Comparison of ENCODE assay signal across 16 mouse cellular contexts in the genomic region with DNA sequence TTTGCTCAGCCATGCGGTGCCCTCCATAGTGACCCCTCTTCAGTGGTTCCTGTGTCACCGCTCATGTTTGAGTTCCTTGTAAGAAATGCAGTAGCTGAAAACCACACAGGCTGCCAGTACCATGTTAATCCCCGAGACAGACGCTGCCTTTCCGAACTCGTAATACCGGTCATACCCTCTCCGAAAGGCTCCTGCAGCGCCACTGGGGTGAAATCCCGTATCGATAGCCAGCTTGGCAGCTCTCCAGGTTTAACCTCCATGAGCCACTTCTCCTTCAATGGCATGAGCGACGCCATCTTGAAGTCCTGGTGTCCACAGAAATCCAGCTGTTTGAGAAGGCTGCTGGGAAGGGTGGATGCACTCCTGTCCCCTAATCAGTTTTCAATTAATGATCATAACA. TPM values are rescaled to one million over a fixed set of nuclear protein-coding genes. Genes with fewer than 3 reads are reported as not detected.
DNase-seq lines count a peak whose midpoint lies in the region; ATAC-seq and TF ChIP-seq lines count a peak whose summit lies in the region.
"Had no signal": no experiment of that assay in that cellular context is flagged by ENCODE, and none has a peak within 500 bp of the region (broad histone marks: within the 10 kb centered on the region; RNA-seq: fewer than 3 reads in every experiment).

No protein-coding gene starts in this region.

- H3K27me3 ChIP-seq in heart, embryonic 11.5 days (ENCODE audit: control insufficient read depth, insufficient read depth, low read length) = no peaks in the 10 kb centered on the region
- no peaks in the 10 kb centered on the region for H3K27me3 ChIP-seq in intestine, embryonic 14.5 days (replicated peaks; ENCODE audit: control insufficient read depth, insufficient read depth, low read length)
- H3K27me3 ChIP-seq in intestine, postnatal 0 days (replicated peaks; ENCODE audit: control insufficient read depth, insufficient read depth, low read length) = no peaks in the 10 kb centered on the region
- no peaks in the 10 kb centered on the region for H3K27me3 ChIP-seq in intestine, embryonic 15.5 days (replicated peaks)

- 0 out of 2 replicates have a peak overlapping the region, but pooled peaks have one; percentile 28 for H3K9ac ChIP-seq in heart, embryonic 11.5 days (ENCODE audit: low read depth, low read length)
- no peak overlapping the region for H3K9ac ChIP-seq in intestine, embryonic 14.5 days (ENCODE audit: low read length)
- H3K9ac ChIP-seq in intestine, postnatal 0 days (ENCODE audit: low read depth, low read length) = no peak overlapping the region
- no peak overlapping the region for H3K9ac ChIP-seq in intestine, embryonic 15.5 days

- H3K9me3 ChIP-seq in heart, embryonic 11.5 days (replicated peaks; ENCODE audit: control insufficient read depth, low read length) = no peaks in the 10 kb centered on the region
- no peaks in the 10 kb centered on the region for H3K9me3 ChIP-seq in intestine, embryonic 14.5 days (ENCODE audit: control insufficient read depth, low read length)
- no peaks in the 10 kb centered on the region for H3K9me3 ChIP-seq in intestine, postnatal 0 days (ENCODE audit: control insufficient read depth)
- no peaks in the 10 kb centered on the region for H3K9me3 ChIP-seq in intestine, embryonic 15.5 days
- H3K9me3 ChIP-seq: midbrain, embryonic 12.5 days had no signal

- no peak overlapping the region for H3K4me2 ChIP-seq in heart, embryonic 11.5 days
- no peak overlapping the region for H3K4me2 ChIP-seq in intestine, embryonic 14.5 days (ENCODE audit: low read length)
- no peak overlapping the region for H3K4me2 ChIP-seq in intestine, postnatal 0 days (replicated peaks; ENCODE audit: low read depth)
- no peak overlapping the region for H3K4me2 ChIP-seq in intestine, embryonic 15.5 days (replicated peaks)
- H3K4me2 ChIP-seq: liver, embryonic 11.5 days; midbrain, embryonic 12.5 days had no signal

- intact Hi-C loops in left cerebral cortex, adult 2 months (cut with DNase I) = no loop called here

- no peak for ATAC-seq in heart, embryonic 11.5 days (replicated peaks; ENCODE audit: insufficient number of reproducible peaks, low FRiP score, low TSS enrichment)
- no peak for ATAC-seq in intestine, embryonic 14.5 days (replicated peaks; ENCODE audit: low FRiP score, low TSS enrichment, low read depth)
- ATAC-seq in intestine, postnatal 0 days = no peak
- ATAC-seq in intestine, embryonic 15.5 days = no peak
- no peak for ATAC-seq in megakaryocyte progenitor cell, adult 5-6 weeks (replicated peaks; ENCODE audit: poor library complexity)
- ATAC-seq: forebrain, embryonic 14.5 days had no signal

- no peak overlapping the region for H3K4me3 ChIP-seq in heart, embryonic 11.5 days (ENCODE audit: low read depth, low read length)
- H3K4me3 ChIP-seq in intestine, embryonic 14.5 days (ENCODE audit: low read depth, low read length) = no peak overlapping the region
- no peak overlapping the region for H3K4me3 ChIP-seq in intestine, postnatal 0 days (ENCODE audit: low read depth, low read length)
- H3K4me3 ChIP-seq in intestine, embryonic 15.5 days (replicated peaks) = no peak overlapping the region
- H3K4me3 ChIP-seq in left cerebral cortex, adult 2 months = no peak overlapping the region
- H3K4me3 ChIP-seq: midbrain, embryonic 12.5 days had no signal

- WGBS in heart, embryonic 11.5 days (ENCODE audit: insufficient replicate concordance) = 77% methylated on average over 13 of the region's 13 CpGs
- WGBS in intestine, embryonic 14.5 days = 71% methylated on average over 13 of the region's 13 CpGs
- WGBS in intestine, postnatal 0 days = 61% methylated on average over 13 of the region's 13 CpGs
- 67% methylated on average over 13 of the region's 13 CpGs for WGBS in intestine, embryonic 15.5 days

- peaks cover 14% of the 10 kb centered on the region for H3K4me1 ChIP-seq in heart, embryonic 11.5 days (ENCODE audit: control insufficient read depth, insufficient read depth, low read length)
- peaks cover 15% of the 10 kb centered on the region for H3K4me1 ChIP-seq in intestine, embryonic 14.5 days (replicated peaks; ENCODE audit: control insufficient read depth, insufficient read depth, low read length)
- H3K4me1 ChIP-seq in intestine, postnatal 0 days (replicated peaks; ENCODE audit: control insufficient read depth, insufficient read depth, low read length) = 0 out of 2 replicates have a peak, but pooled peaks cover 4% of the 10 kb centered on the region
- peaks cover 14% of the 10 kb centered on the region for H3K4me1 ChIP-seq in intestine, embryonic 15.5 days (replicated peaks)

- H3K27ac ChIP-seq in heart, embryonic 11.5 days (ENCODE audit: low read depth, low read length) = peak overlapping the region; percentile 77
- peak overlapping the region; percentile 29; the same call in 1 of the 2 replicates for H3K27ac ChIP-seq in intestine, embryonic 14.5 days (ENCODE audit: low read depth)
- H3K27ac ChIP-seq in intestine, postnatal 0 days (ENCODE audit: low read depth, low read length) = no peak overlapping the region
- H3K27ac ChIP-seq in intestine, embryonic 15.5 days = peak overlapping the region; percentile 40; the same call in 1 of the 2 replicates
- no peak overlapping the region for H3K27ac ChIP-seq in left cerebral cortex, adult 2 months
- H3K27ac ChIP-seq: midbrain, embryonic 12.5 days had no signal

- TF ChIP-seq CTCF in intestine, postnatal 0 days (IDR thresholded peaks at IDR 0.05; ENCODE audit: low read depth) = no peak
- TF ChIP-seq CTCF in left cerebral cortex, adult 2 months (IDR thresholded peaks at IDR 0.05) = no peak

- H3K36me3 ChIP-seq in heart, embryonic 11.5 days (ENCODE audit: control insufficient read depth, insufficient read depth, low read length) = no peaks in the 10 kb centered on the region
- H3K36me3 ChIP-seq in intestine, embryonic 14.5 days (ENCODE audit: control insufficient read depth, insufficient read depth, low read length) = no peaks in the 10 kb centered on the region
- no peaks in the 10 kb centered on the region for H3K36me3 ChIP-seq in intestine, postnatal 0 days (ENCODE audit: control insufficient read depth, insufficient read depth)
- H3K36me3 ChIP-seq in intestine, embryonic 15.5 days = no peaks in the 10 kb centered on the region
- H3K36me3 ChIP-seq: midbrain, embryonic 12.5 days had no signal

- DNase-seq in heart, adult 18-20 months = no peak
- DNase-seq in intestine, embryonic 14.5 days (ENCODE audit: low spot score) = no peak
- DNase-seq in R1 (ENCODE audit: low read depth, low spot score) = peak; percentile 25
- no peak for DNase-seq in left cerebral cortex, adult 2 months (ENCODE audit: extremely low spot score in 1 of 2, low spot score in 2 of 2)
- DNase-seq: cerebellum, adult 11-12 months; kidney, postnatal 25 days; layer of hippocampus, adult 9-11 months; lung, postnatal 14 days; right cerebral cortex, postnatal 4 days had no signal

RNA-seq across cellular contexts. Expression of gene Gadd45b, which starts 24.5 kb away (rescaled TPM):
- 21.3 and 25.6 TPM in 2 replicates for polyA plus RNA-seq in heart, embryonic 11.5 days (2014; fragmentation: Nextera tagmentation; extraction: Ambion mirVana)
- 10 to 100 TPM; 14.9 to 19.0 TPM for total RNA-seq in heart, adult 18-20 months (2021)
- 18.2 and 21.2 TPM in 2 replicates for polyA plus RNA-seq in intestine, embryonic 14.5 days (2014; fragmentation: Nextera tagmentation; extraction: Ambion mirVana)
- 19.9 and 20.1 TPM in 2 replicates for polyA plus RNA-seq in intestine, postnatal 0 days (2015; fragmentation: Nextera tagmentation; extraction: Ambion mirVana)
- 26.6 and 29.9 TPM in 2 replicates for polyA plus RNA-seq in intestine, embryonic 15.5 days (2015; fragmentation: Nextera tagmentation; extraction: Ambion mirVana)
- 18.7 and 20.7 TPM in 2 replicates for total RNA-seq in megakaryocyte progenitor cell, adult 5-6 weeks (2015)
- 17.6 and 17.9 TPM in 2 replicates for total RNA-seq in megakaryocyte progenitor cell, adult 5-6 weeks (2017)
- total RNA-seq in left cerebral cortex, adult 2 months (2021) = 10 to 100 TPM; 24.0 to 36.0 TPM

RNA-seq across cellular contexts. Expression of gene Lmnb2, which starts 36.4 kb away (rescaled TPM):
- polyA plus RNA-seq in heart, embryonic 11.5 days (2014; fragmentation: Nextera tagmentation; extraction: Ambion mirVana) = 7.9 and 11.6 TPM in 2 replicates
- total RNA-seq in heart, adult 18-20 months (2021) = 1 to 10 TPM; 4.7 to 5.8 TPM
- 15.5 and 18.3 TPM in 2 replicates for polyA plus RNA-seq in intestine, embryonic 14.5 days (2014; fragmentation: Nextera tagmentation; extraction: Ambion mirVana)
- 12.5 and 12.9 TPM in 2 replicates for polyA plus RNA-seq in intestine, postnatal 0 days (2015; fragmentation: Nextera tagmentation; extraction: Ambion mirVana)
- 41.0 and 42.6 TPM in 2 replicates for polyA plus RNA-seq in intestine, embryonic 15.5 days (2015; fragmentation: Nextera tagmentation; extraction: Ambion mirVana)
- 11.7 and 13.9 TPM in 2 replicates for total RNA-seq in megakaryocyte progenitor cell, adult 5-6 weeks (2015)
- 49.3 and 56.9 TPM in 2 replicates for total RNA-seq in megakaryocyte progenitor cell, adult 5-6 weeks (2017)
- total RNA-seq in left cerebral cortex, adult 2 months (2021) = 10 to 100 TPM; 20.0 to 20.3 TPM

RNA-seq across cellular contexts. Expression of gene Timm13, which starts 53.6 kb away (rescaled TPM):
- 300 and 340 TPM in 2 replicates for polyA plus RNA-seq in heart, embryonic 11.5 days (2014; fragmentation: Nextera tagmentation; extraction: Ambion mirVana)
- total RNA-seq in heart, adult 18-20 months (2021) = 100 to 1,000 TPM; 125 to 144 TPM
- polyA plus RNA-seq in intestine, embryonic 14.5 days (2014; fragmentation: Nextera tagmentation; extraction: Ambion mirVana) = 392 and 393 TPM in 2 replicates
- polyA plus RNA-seq in intestine, postnatal 0 days (2015; fragmentation: Nextera tagmentation; extraction: Ambion mirVana) = 358 and 367 TPM in 2 replicates
- polyA plus RNA-seq in intestine, embryonic 15.5 days (2015; fragmentation: Nextera tagmentation; extraction: Ambion mirVana) = 363 and 364 TPM in 2 replicates
- total RNA-seq in megakaryocyte progenitor cell, adult 5-6 weeks (2015) = 132 and 150 TPM in 2 replicates
- 55.3 and 100 TPM in 2 replicates for total RNA-seq in megakaryocyte progenitor cell, adult 5-6 weeks (2017)
- 100 to 1,000 TPM; 136 to 138 TPM for total RNA-seq in left cerebral cortex, adult 2 months (2021)

Comparison
In these comparisons a context has a peak if more than half of its experiments do, and no peak if none do; other contexts are left out.
1. H3K27ac ChIP-seq: peak in heart, embryonic 11.5 days (single experiment), intestine, embryonic 14.5 days (single experiment) and intestine, embryonic 15.5 days (single experiment); none in intestine, postnatal 0 days (single experiment) and left cerebral cortex, adult 2 months (single experiment).